Mouse (Mus musculus) E14TG2a.4 (cell line): ENCODE data around the gene Gabrg1.

Source experiments
- H3K27me3 ChIP-seq: 2 replicates; pipeline ENCODE4 v1.6.1; 2014; ENCODE audit warnings: low read length, control low read depth; ENCODE audit not compliant: insufficient read depth
- H3K36me3 ChIP-seq: 2 replicates; pipeline ENCODE4 v1.6.1; 2014; ENCODE audit warnings: low read length, control low read depth; ENCODE audit not compliant: insufficient read depth
- H3K4me1 ChIP-seq: replicated peaks from 2 replicates; pipeline ENCODE4 v1.6.1; 2014; ENCODE audit warnings: low read depth, low read length, control low read depth
- H3K4me3 ChIP-seq: replicated peaks from 2 replicates; pipeline ENCODE4 v1.5.1; 2014; ENCODE audit warnings: mild to moderate bottlenecking, low read length
- H3K9me3 ChIP-seq: 2 replicates; pipeline ENCODE4 v1.6.1; 2014; ENCODE audit warnings: low read length, control low read depth
- CTCF ChIP-seq: conservative IDR thresholded peaks from 2 replicates; pipeline ENCODE4 v1.5.1; 2014; ENCODE audit warnings: low read length
- NANOG ChIP-seq: IDR thresholded peaks from 2 replicates; pipeline ENCODE4 v1.6.1; 2014; ENCODE audit warnings: borderline replicate concordance, low read length, mixed read lengths
- POU5F1 ChIP-seq: IDR thresholded peaks from 2 replicates; pipeline ENCODE4 v1.6.1; 2014; ENCODE audit warnings: low read length, borderline replicate concordance

Gene Gabrg1

GRCm38 (mm10) chr5:70842192-70843095 lies at the start of gene Gabrg1:
Gene Gabrg1 (minus strand): TSS chr5:70842617.
- Histone ChIP-seq H3K4me3 (peak within 1 kb of the TSS; percentile 45), H3K27me3 (no peaks in the 10 kb centered on the region), H3K4me1 (peaks cover 8% of the 10 kb centered on the region), H3K36me3 (no peaks in the 10 kb centered on the region), H3K9me3 (no peaks in the 10 kb centered on the region)
- TF ChIP-seq NANOG (no peak), CTCF (no peak), POU5F1 (no peak)

- Histone ChIP-seq H3K27me3 (no peaks in the 10 kb centered on the region), H3K36me3 (no peaks in the 10 kb centered on the region), H3K9me3 (no peaks in the 10 kb centered on the region), H3K4me3 (no peak overlapping the region), H3K4me1 (no peaks in the 10 kb centered on the region)
- TF ChIP-seq NANOG: no peak
- no peak for TF ChIP-seq CTCF
- TF ChIP-seq POU5F1: no peak
Measured at GRCm38 (mm10) chr5:70884026-70884425, 41.6 kb upstream of the Gabrg1 start.

GRCm38 (mm10) chr5:70870081-70870480 lies 27.7 kb upstream of the Gabrg1 start:
- H3K4me3 ChIP-seq: no peak overlapping the region
- no peaks in the 10 kb centered on the region for H3K27me3 ChIP-seq
- H3K36me3 ChIP-seq: no peaks in the 10 kb centered on the region
- H3K9me3 ChIP-seq: no peaks in the 10 kb centered on the region
- TF ChIP-seq CTCF (no peak), NANOG (no peak), POU5F1 (no peak)
- H3K4me1 ChIP-seq: no peaks in the 10 kb centered on the region

- H3K4me3 ChIP-seq: peak overlapping the region; percentile 45
- no peaks in the 10 kb centered on the region for H3K27me3 ChIP-seq
- peaks cover 8% of the 10 kb centered on the region for H3K4me1 ChIP-seq
- TF ChIP-seq POU5F1 (no peak), NANOG (0 out of 2 replicates have a peak, but pooled peaks have one; percentile 9), CTCF (no peak)
- H3K9me3 ChIP-seq: no peaks in the 10 kb centered on the region
- H3K36me3 ChIP-seq: no peaks in the 10 kb centered on the region
Measured at GRCm38 (mm10) chr5:70843096-70843734, 798 bp upstream of the Gabrg1 start.

GRCm38 (mm10) chr5:70818681-70819080 lies 23.7 kb downstream of the Gabrg1 start:
- Histone ChIP-seq H3K9me3 (no peaks in the 10 kb centered on the region), H3K36me3 (no peaks in the 10 kb centered on the region), H3K4me1 (no peaks in the 10 kb centered on the region), H3K27me3 (no peaks in the 10 kb centered on the region), H3K4me3 (no peak overlapping the region)
- no peak for TF ChIP-seq NANOG
- no peak for TF ChIP-seq CTCF
- TF ChIP-seq POU5F1: no peak

- no peaks in the 10 kb centered on the region for H3K36me3 ChIP-seq
- H3K4me3 ChIP-seq: no peak overlapping the region
- no peak for TF ChIP-seq CTCF
- TF ChIP-seq NANOG: no peak
- TF ChIP-seq POU5F1: no peak
- H3K27me3 ChIP-seq: no peaks in the 10 kb centered on the region
- H3K9me3 ChIP-seq: no peaks in the 10 kb centered on the region
- H3K4me1 ChIP-seq: no peaks in the 10 kb centered on the region
Measured at GRCm38 (mm10) chr5:70736156-70736555, 106.3 kb downstream of the Gabrg1 start.

GRCm38 (mm10) chr5:70704361-70704760 lies 138.1 kb downstream of the Gabrg1 start:
- Histone ChIP-seq H3K36me3 (no peaks in the 10 kb centered on the region), H3K9me3 (no peaks in the 10 kb centered on the region), H3K4me1 (no peaks in the 10 kb centered on the region), H3K27me3 (no peaks in the 10 kb centered on the region), H3K4me3 (no peak overlapping the region)
- no peak for TF ChIP-seq CTCF
- no peak for TF ChIP-seq POU5F1
- TF ChIP-seq NANOG: no peak
